ENCODE assay signal across 12 mouse cellular contexts in genomic region chr5:35607784-35608183, GRCm38 (mm10). TPM values are rescaled to one million over a fixed set of nuclear protein-coding genes. Genes with fewer than 3 reads are reported as not detected.
A peak's percentile ranks its signal among the peaks of the same experiment; 100 is the strongest.
DNase-seq lines count a peak whose midpoint lies in the region; ATAC-seq and TF ChIP-seq lines count a peak whose summit lies in the region.
"Had no signal": no experiment of that assay in that cellular context is flagged by ENCODE, and none has a peak within 500 bp of the region (broad histone marks: within the 10 kb centered on the region; RNA-seq: fewer than 3 reads in every experiment).

No protein-coding gene starts in this region.

- peaks cover 20% of the 10 kb centered on the region for H3K4me1 ChIP-seq in intestine, embryonic 15.5 days (replicated peaks)
- 0 out of 2 replicates have a peak, but pooled peaks cover 2% of the 10 kb centered on the region for H3K4me1 ChIP-seq in intestine, postnatal 0 days (replicated peaks; ENCODE audit: control insufficient read depth, insufficient read depth, low read length)
- H3K4me1 ChIP-seq in limb, embryonic 15.5 days, result peaks cover 46% of the 10 kb centered on the region
- H3K4me1 ChIP-seq: liver, embryonic 13.5 days had no signal

- no peak overlapping the region for H3K9ac ChIP-seq in intestine, embryonic 15.5 days
- H3K9ac ChIP-seq in intestine, postnatal 0 days (ENCODE audit: low read depth, low read length), result no peak overlapping the region
- no peak overlapping the region for H3K9ac ChIP-seq in limb, embryonic 15.5 days
- H3K9ac ChIP-seq: liver, embryonic 13.5 days; neural tube, embryonic 13.5 days had no signal

- TF ChIP-seq CTCF in intestine, postnatal 0 days (IDR thresholded peaks at IDR 0.05; ENCODE audit: low read depth), result no peak

- no peaks in the 10 kb centered on the region for H3K36me3 ChIP-seq in intestine, embryonic 15.5 days
- H3K36me3 ChIP-seq in intestine, postnatal 0 days (ENCODE audit: control insufficient read depth, insufficient read depth), result peaks cover 54% of the 10 kb centered on the region
- peaks cover 14% of the 10 kb centered on the region for H3K36me3 ChIP-seq in limb, embryonic 15.5 days
- H3K36me3 ChIP-seq: liver, embryonic 13.5 days had no signal

- ATAC-seq in intestine, embryonic 15.5 days, result 0 out of 2 replicates have a peak, but pooled peaks have one; percentile 21
- no peak for ATAC-seq in intestine, postnatal 0 days
- no peak for ATAC-seq in limb, embryonic 15.5 days (ENCODE audit: insufficient number of reproducible peaks, low FRiP score, low TSS enrichment, low read depth)
- ATAC-seq in inflammation-experienced regulatory T-cells, adult 6 months, result no peak

- H3K27me3 ChIP-seq in intestine, embryonic 15.5 days (replicated peaks), result no peaks in the 10 kb centered on the region
- H3K27me3 ChIP-seq in intestine, postnatal 0 days (replicated peaks; ENCODE audit: control insufficient read depth, insufficient read depth, low read length), result no peaks in the 10 kb centered on the region
- no peaks in the 10 kb centered on the region for H3K27me3 ChIP-seq in limb, embryonic 15.5 days
- H3K27me3 ChIP-seq: liver, embryonic 13.5 days; neural tube, embryonic 13.5 days had no signal

- H3K9me3 ChIP-seq in intestine, embryonic 15.5 days, result no peaks in the 10 kb centered on the region
- no peaks in the 10 kb centered on the region for H3K9me3 ChIP-seq in intestine, postnatal 0 days (ENCODE audit: control insufficient read depth)
- H3K9me3 ChIP-seq in limb, embryonic 15.5 days, result no peaks in the 10 kb centered on the region
- H3K9me3 ChIP-seq: liver, embryonic 13.5 days; neural tube, embryonic 13.5 days had no signal

- WGBS in intestine, embryonic 15.5 days, result 61% methylated on average over 7 of the region's 7 CpGs
- 64% methylated on average over 7 of the region's 7 CpGs for WGBS in intestine, postnatal 0 days
- WGBS in limb, embryonic 15.5 days, result 69% methylated on average over 7 of the region's 7 CpGs

- H3K27ac ChIP-seq in intestine, embryonic 15.5 days, result no peak overlapping the region
- H3K27ac ChIP-seq in intestine, postnatal 0 days (ENCODE audit: low read depth, low read length), result no peak overlapping the region
- H3K27ac ChIP-seq in limb, embryonic 15.5 days, result peak overlapping the region; percentile 64
- H3K27ac ChIP-seq: kidney, postnatal 0 days; liver, embryonic 13.5 days; neural tube, embryonic 13.5 days had no signal

- H3K4me3 ChIP-seq in intestine, embryonic 15.5 days (replicated peaks), result no peak overlapping the region
- no peak overlapping the region for H3K4me3 ChIP-seq in intestine, postnatal 0 days (ENCODE audit: low read depth, low read length)
- no peak overlapping the region for H3K4me3 ChIP-seq in limb, embryonic 15.5 days
- H3K4me3 ChIP-seq: liver, embryonic 13.5 days; neural tube, embryonic 13.5 days had no signal

- no peak overlapping the region for H3K4me2 ChIP-seq in intestine, embryonic 15.5 days (replicated peaks)
- H3K4me2 ChIP-seq in intestine, postnatal 0 days (replicated peaks; ENCODE audit: low read depth), result no peak overlapping the region
- no peak overlapping the region for H3K4me2 ChIP-seq in limb, embryonic 15.5 days
- H3K4me2 ChIP-seq: liver, embryonic 13.5 days; neural tube, embryonic 13.5 days had no signal

- peak; percentile 31 for DNase-seq in brain, adult 2 months (ENCODE audit: low read depth, low spot score)
- peak; percentile 50 to 64 for DNase-seq in heart, adult 9 months (ENCODE audit: low spot score in 2 of 2)
- DNase-seq in embryo, embryonic 9.5 days (ENCODE audit: extremely low spot score), result no peak
- no peak for DNase-seq in thymus, postnatal 10 days (ENCODE audit: low spot score in 2 of 2)
- DNase-seq: liver, embryonic 13.5 days; thymus, postnatal 4 days had no signal

RNA-seq across cellular contexts. Expression of gene Acox3, which starts 24.9 kb away (rescaled TPM):
- 13.2 and 13.8 TPM in 2 replicates for polyA plus RNA-seq in intestine, embryonic 15.5 days (2015; fragmentation: Nextera tagmentation; extraction: Ambion mirVana)
- polyA plus RNA-seq in intestine, postnatal 0 days (2015; fragmentation: Nextera tagmentation; extraction: Ambion mirVana), result 19.7 and 21.4 TPM in 2 replicates
- 11.6 and 12.4 TPM in 2 replicates for polyA plus RNA-seq in limb, embryonic 15.5 days (2015; fragmentation: Nextera tagmentation; extraction: Ambion mirVana)
- 10 to 100 TPM; 20.1 to 25.4 (median 23.4) TPM for polyA plus RNA-seq in inflammation-experienced regulatory T-cells, adult 6 months (2017; shearing (Covaris generic))

RNA-seq across cellular contexts. Expression of gene Trmt44, which starts 32.9 kb away (rescaled TPM):
- polyA plus RNA-seq in intestine, embryonic 15.5 days (2015; fragmentation: Nextera tagmentation; extraction: Ambion mirVana), result 8.1 and 8.5 TPM in 2 replicates
- 3.6 and 4.6 TPM in 2 replicates for polyA plus RNA-seq in intestine, postnatal 0 days (2015; fragmentation: Nextera tagmentation; extraction: Ambion mirVana)
- polyA plus RNA-seq in limb, embryonic 15.5 days (2015; fragmentation: Nextera tagmentation; extraction: Ambion mirVana), result 9.0 and 9.1 TPM in 2 replicates
- 1 to 10 TPM; 2.0 to 3.1 (median 2.9) TPM for polyA plus RNA-seq in inflammation-experienced regulatory T-cells, adult 6 months (2017; shearing (Covaris generic))

Comparison
In these comparisons a context has a peak if more than half of its experiments do, and no peak if none do; other contexts are left out.
1. DNase-seq: peak in brain, adult 2 months (single experiment) and heart, adult 9 months (2 of 2); none in embryo, embryonic 9.5 days (single experiment) and thymus, postnatal 10 days (0 of 2).